17 mouse cellular contexts compared by ENCODE assay signal in the genomic region with DNA sequence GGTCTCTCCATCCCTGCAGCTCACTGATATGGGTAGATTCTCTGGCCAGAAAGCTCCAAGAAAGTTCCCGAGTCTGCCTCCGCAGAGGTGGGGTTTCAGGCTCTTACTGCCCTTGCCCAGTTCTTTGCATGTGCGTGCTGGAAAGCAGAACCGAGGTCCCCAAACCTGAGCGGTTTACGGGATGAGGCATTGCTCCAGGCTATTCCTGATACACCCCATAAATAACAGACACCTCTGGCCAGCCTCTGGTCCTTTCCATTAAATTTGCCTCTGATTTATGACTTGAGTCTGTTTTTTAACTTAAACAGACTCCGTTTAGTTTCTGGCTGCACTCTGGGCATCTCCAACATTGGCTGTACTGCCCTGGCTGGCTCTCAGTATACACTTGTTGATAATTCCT.
"Had no signal": no experiment of that assay in that cellular context is flagged by ENCODE, and none has a peak within 500 bp of the region (broad histone marks: within the 10 kb centered on the region; RNA-seq: fewer than 3 reads in every experiment).

No protein-coding gene starts in this region.

- DNase-seq: kidney, adult 18-20 months; kidney, postnatal 36 days; lung, adult 2 months; lung, postnatal 36 days; midbrain, embryonic 14.5 days; right cerebral cortex, postnatal 4 days; spleen, adult 18-20 months; thymus, adult 2 months; thymus, postnatal 25 days had no signal

- H3K9ac ChIP-seq: liver, embryonic 15.5 days; neural tube, embryonic 12.5 days; stomach, embryonic 15.5 days had no signal

- H3K4me2 ChIP-seq: liver, embryonic 11.5 days; liver, embryonic 15.5 days; neural tube, embryonic 12.5 days; stomach, embryonic 15.5 days had no signal

- H3K27ac ChIP-seq: layer of hippocampus, adult 2 months; liver, embryonic 15.5 days; midbrain, embryonic 10.5 days; neural tube, embryonic 12.5 days; stomach, embryonic 15.5 days had no signal

- H3K36me3 ChIP-seq: liver, embryonic 15.5 days; midbrain, embryonic 10.5 days; neural tube, embryonic 12.5 days; stomach, embryonic 15.5 days had no signal

- H3K4me1 ChIP-seq: neural tube, embryonic 12.5 days had no signal

- H3K9me3 ChIP-seq: liver, embryonic 15.5 days; midbrain, embryonic 10.5 days; neural tube, embryonic 12.5 days; stomach, embryonic 15.5 days had no signal

- H3K27me3 ChIP-seq: liver, embryonic 15.5 days; neural tube, embryonic 12.5 days; stomach, embryonic 15.5 days had no signal

- H3K4me3 ChIP-seq: layer of hippocampus, adult 2 months; liver, embryonic 15.5 days; midbrain, embryonic 10.5 days; neural tube, embryonic 12.5 days; stomach, embryonic 15.5 days had no signal

- ATAC-seq: inflammation-experienced regulatory T-cells, adult 6 months; lung, postnatal 0 days had no signal
